Mouse (Mus musculus) heart, postnatal 25 days (tissue): ENCODE measurements around the gene Sass6. TPM values are rescaled to one million over a fixed set of nuclear protein-coding genes. Genes with fewer than 3 reads are reported as not detected.
"Not testable (repeated sequence)": the region's sequence is repeated elsewhere in the genome, so short reads cannot be mapped to it uniquely, and the experiment has no call there.

Experiments used
- DNase-seq: peaks from one replicate; pipeline ENCODE4 v3.0.0; 2022; ENCODE audit warnings: low spot score
- intact Hi-C: fragments of 180-260 bp; cut with DNase I; formaldehyde crosslinking; loops from one replicate; pipeline ENCODE4 v1.15.1; 2025
- total RNA-seq, 2 experiments: library from RNA; stranded (reverse); gene quantifications; 2 replicates each; pipeline ENCODE4 v1.2.3; 2021

Gene Sass6
- total RNA-seq, 2 experiments from 2014 or later, result 2.1 to 2.4 TPM

DNA sequence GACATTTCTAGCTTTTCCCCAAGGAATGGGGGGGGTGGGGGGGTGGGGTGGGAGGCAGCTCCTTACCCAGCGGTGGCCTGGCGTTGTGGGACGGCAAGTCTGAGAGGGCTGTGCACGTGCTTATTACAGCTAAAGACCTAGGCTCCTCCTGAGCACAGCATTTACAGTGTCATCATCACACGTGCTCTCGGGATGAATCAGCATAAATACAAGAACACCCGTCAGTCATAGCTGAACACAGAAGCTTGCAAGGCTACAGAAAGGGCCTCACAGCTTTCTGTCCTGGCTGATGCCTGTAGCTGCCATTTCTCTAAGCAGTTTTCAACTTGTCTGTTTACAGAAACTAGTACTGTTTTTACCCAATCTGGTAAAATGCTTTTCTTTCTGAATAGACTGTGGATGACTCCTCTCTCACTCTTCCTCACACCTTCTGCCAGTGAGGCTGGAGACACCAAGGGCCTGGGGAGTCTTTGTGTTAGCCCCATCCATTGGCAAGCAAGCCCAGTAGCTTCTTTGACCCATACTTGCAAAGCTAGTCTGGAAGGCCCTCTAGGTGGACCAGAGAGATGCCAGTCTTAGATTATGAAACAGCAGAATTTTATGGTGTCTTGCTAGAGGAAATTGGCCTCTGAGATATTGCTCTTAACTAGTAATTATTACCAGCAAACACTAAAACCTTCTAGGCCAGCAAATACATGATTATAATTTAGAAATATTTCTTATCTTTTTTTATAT, 26.0 kb downstream of the Sass6 start:
- intact Hi-C loops, result no loop called here
- no peak for DNase-seq

DNA sequence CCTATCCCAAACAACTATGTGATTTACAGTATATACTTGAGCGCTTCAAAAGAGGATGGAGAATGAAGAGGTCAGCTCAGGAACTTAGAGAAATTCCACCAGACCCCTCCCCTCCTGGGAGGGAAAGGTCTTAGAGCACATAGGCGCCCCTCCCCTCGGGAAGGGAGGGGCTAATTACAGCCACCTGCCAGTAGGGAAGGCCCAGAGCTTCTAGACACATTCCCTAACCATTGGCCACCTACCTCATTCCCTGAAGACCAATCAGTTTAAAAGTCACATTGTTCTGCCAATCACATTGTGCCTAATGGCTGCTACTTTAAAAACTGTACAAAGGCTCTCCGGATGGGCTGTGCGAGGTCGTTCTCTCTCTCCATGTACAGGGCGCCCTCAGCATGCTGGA, 27.9 kb downstream of the Sass6 start:
- intact Hi-C loops, result no loop called here
- no peak for DNase-seq

DNA sequence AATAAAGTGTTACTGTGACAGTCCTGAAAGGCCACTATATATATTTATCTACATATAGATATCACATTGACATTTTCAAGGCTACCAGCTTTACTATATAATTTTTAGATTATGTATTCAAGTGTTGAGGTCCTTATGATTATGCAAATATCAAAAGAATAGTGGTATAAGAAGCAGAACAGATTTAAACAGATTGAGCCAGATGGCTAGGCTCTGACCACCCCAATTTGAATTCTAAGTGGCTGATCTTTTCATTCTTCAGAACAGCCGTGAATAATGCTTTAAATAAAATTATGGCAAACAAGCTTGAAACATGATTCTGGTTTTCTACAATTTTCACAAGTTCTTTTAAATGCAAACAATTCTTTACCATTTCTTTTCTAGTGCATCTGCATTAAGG, 36.7 kb downstream of the Sass6 start:
- intact Hi-C loops, result no loop called here
- DNase-seq, result no peak

DNA sequence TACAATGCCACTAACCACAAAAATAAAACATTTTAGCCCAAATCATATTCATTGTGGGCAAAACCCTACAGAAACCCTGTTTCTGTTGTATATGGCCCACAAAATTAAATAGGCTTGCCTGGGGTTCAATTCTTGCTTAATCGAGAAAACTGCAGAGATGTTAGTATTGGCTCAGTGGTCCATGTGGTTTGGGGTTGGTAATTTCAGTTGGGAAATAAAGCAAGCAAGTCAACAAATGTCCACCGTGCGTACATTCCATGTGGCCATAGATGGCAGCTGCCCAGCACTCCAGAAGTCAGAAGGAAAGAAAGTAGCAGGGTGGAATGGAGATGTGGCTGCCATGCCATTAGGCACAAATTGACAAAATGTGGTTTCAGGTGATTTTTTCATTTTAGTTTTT, 38.2 kb downstream of the Sass6 start:
- no peak for DNase-seq
- intact Hi-C loops, result no loop called here

DNA sequence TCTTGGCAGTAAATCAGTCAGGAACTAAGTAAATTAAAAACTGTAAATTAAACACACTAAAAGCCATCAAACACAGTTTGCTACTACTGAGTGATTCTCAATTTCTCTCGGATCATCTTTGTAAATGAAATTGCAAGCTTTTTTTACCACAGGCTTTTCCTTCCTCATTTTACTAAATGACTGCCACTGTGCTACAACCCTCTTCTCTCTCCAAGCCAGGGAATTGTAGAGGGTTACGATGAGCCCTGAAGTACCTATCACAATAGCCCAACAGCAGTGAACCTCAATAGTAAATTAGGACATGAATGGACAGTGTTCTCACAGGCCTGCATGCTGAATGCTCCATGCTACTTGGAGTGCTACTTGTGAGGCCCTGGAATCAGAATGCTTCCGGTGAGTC, 39.3 kb downstream of the Sass6 start:
- intact Hi-C loops, result no loop called here
- DNase-seq, result no peak

DNA sequence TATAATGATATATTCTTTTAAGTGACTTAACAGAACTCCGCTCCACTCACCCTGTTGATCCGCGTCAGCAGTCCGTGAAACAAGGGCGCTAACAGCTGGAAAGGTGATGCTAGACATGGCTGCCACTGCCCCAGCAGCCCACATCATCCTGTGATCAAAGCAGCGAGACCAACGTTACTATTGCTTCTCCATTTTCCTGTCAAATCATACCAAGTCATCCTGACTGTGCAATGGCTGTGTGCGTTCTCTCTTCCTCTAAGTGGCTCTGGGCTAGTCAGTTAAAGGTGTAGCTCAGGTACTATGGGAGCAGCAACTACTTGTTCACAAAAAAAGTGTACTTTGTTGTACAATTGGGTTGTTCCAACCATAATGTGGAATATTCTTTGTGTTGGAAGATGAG, 40.1 kb downstream of the Sass6 start:
- intact Hi-C loops, result no loop called here
- DNase-seq, result no peak

DNA sequence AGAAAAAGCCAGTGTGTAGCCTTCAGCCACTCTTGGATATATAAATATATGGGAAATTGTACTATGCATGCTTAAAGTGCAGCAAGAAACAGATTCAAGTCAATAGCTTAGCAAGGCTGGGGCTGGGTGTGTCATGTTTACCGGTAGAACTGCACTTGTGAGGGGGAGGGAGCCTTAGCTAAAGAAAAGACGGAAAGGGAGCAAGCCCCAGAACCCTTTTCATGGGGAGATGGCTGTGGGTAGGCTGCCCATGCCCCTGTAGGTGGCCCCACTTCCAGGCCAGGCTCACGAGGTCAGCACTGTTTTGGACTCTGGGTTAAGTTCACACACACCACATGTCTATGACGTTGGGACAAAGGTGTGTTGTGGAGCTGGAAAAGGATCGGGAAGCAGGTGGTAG, 41.0 kb downstream of the Sass6 start:
- no peak for DNase-seq
- intact Hi-C loops, result no loop called here

DNA sequence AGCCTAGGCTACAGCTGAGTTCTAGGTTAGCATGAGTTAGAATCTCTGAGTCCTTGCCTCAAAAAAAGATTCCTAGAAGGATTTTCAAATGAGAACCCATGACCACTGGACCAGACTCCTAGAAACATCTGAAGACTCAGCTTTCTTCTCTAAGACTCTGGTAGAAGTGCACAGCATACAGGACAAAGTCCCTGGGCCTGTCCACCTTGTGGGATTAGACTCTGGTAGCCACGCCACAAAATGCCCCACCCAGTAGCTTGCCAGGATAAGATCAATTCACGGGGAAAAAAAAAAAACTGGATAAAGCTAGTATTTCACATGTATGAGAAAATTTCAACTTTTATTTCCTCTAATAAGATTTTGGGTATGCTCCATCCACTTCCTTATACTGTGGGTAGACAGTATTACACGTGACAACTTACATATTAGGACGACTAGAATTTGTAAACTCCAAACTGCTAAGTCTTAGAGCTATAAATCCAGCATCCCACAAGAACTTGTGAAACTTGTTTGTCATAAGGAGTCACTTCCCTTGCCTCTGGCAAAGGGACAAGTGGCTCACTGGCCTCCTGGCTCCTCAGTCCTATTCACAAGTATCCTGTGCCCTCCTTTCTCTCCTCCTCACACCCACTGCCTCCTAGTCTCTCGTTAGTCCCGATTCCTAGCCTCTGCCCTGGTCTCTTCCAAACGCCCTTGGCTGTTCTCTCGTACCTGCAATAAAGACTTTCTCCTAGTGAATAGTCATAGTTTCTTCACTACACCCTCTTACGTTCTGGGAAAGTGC, 43.1 kb downstream of the Sass6 start:
- intact Hi-C loops, result no loop called here

DNA sequence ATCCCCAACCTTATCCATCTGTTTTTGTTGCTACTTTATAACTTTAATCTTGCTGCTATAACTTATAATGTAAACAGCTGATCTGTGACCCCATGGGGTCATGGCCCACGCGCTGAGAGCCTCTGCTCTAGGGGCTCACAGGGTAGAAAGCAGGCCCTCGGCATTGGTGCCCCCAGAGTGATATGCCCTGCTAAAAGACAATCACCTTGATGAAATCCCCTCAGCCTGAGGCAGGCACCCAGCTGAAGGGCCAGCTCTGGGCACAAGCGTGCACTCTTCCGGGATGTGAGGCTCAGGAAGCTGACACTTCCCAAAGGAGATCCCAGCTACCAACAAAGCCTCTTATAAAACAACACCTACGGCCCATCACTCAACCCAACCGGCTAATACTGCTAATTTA, 43.8 kb downstream of the Sass6 start:
- no peak for DNase-seq
- intact Hi-C loops, result no loop called here

More for the DNA sequence above, 43.1 kb downstream of the Sass6 start:
- no peak for DNase-seq

DNA sequence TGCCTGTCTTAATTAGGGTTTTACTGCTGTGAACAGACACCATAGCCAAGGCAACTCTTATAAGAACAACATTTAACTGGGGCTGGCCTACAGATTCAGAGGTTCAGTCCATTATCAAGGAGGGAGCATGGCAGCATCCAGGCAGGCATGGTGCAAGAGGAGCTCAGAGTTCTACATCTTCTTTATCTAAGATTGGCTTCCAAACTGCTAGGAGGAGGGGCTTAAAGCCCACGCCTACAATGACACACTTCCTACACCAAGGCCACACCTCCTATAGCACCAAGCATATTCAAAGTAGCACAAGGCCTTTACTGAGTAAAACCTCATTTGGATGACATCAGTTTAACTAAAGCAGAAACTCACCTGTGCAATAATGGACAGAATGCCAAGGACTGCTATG, 45.2 kb downstream of the Sass6 start:
- DNase-seq, result no peak
- intact Hi-C loops, result loop anchor here (2.0 kb wide), 1 partner anchor 21 kb away; no protein-coding TSS in a partner anchor

DNA sequence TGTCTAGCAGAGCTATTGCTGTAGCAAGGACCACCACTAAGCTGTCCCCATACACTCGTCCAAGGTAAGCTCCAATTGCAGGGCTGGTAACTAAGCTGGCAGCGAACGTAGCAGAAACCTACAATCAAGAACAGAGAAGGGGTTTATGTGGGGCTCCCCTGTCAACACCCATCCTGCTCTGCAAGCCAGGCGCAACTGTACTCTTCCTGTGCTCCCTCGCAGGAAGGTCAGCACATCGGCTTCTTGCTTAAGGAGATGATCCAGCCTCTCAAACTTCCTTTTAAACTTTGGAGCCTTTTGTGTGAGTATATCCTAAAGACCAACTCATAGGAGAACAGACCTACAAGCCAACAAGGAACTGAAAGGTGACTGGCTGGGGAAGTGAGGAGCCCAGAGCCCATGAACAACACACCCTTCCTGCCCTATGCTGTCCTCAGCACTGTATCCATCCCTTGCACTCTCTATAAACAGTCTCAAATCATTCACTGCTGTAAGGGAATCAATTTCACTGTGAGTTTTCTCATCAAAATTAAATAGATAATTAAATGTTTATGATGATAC, 47.1 kb downstream of the Sass6 start:
- DNase-seq, result no peak
- intact Hi-C loops, result loop anchor here (2.0 kb wide), 1 partner anchor 19 kb away; no protein-coding TSS in a partner anchor

DNA sequence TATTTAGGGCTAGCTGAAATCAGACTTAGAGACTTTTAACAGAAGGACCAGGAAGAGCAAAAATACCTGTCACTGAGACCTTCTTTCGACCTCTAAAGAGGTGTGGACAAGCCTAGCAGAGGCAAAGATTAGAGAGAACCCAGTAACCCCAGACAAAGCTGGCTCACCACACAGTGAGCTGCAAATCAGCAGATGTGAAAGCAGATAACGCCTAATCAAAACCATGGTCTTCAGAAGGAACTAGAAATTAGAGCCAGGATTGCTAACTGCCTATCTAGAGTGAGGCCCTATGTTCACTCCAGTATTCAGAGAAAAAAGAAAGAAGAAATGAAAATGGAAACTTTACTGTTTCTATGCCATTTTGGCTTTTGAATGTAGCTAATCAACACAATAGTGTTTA, 47.6 kb downstream of the Sass6 start:
- intact Hi-C loops, result no loop called here
- DNase-seq, result no peak

DNA sequence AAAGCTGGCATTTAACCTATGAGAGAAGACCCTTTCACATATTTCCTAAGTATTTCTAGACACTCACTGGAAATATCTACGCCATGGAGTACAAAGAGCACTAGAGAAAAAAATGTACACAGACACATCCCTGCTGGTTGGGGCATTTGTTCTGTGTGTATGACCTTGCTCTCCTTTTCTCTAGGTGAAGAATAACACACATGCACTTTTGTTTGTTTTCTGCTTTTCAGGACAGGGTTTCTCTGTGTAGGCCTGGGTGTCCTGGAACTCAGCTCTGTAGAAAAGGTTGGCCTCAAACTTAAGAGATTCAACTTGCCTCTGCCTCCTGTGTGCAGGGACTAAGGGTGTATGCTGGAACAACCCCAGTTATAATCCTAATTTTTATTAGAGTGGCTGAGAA, 51.6 kb downstream of the Sass6 start:
- no peak for DNase-seq
- intact Hi-C loops, result no loop called here

DNA sequence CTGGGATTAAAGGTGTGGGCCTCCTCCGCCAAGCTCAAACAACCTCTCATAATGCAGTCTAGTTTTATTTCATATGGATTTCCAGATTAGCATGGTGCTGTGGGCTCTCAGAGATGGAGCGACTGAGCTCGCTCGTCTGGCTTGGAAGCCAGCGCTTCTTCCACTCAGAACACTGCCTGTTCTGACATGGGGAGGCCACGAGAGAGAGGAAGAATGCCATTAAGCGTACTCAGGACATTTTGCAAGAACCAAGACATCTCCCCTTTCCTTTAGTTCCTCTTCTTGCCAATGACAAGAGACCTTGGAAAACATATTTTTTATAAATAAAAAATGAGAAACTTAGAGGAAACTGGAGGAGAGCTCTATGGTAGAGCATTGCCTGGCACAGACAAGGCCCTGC, 54.0 kb downstream of the Sass6 start:
- DNase-seq, result no peak
- intact Hi-C loops, result no loop called here

DNA sequence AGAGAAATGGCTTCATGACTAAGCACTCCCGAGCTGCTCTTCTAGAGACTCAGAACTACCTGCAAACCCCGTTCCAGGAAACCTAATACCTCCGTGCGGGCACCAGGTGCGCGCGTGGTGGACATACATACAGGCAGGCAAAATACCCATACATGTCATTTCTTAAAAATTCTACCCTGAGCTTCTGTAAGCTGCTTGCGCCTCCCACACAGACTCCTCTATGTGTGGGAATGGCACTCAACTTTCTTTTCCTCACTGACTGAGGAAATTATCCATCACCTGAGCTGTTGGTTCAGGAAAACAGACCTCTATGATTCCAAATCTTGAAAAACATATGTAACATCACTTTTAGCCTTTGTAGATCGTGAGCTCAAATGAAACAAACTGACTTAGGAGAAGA, 55.9 kb downstream of the Sass6 start:
- no peak for DNase-seq
- intact Hi-C loops, result no loop called here

DNA sequence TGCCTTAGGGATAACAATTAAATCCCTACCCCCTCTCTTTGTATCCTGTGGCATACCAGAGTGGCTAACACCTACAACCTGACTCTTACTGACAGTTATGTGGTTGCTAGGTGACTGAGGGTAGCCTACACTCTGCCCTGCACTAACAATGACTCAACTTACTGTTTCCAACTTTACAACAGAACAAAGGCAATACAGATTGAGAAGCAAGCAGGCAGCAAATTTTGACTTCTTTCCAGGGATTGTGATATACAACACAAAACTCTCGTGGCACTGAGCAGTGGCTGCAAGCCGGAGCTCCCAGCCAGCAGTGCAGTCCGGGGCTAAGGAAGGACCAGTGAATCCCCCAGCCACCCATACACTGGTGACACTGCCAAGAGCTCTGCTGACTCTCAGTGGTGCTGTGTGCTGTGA, 57.3 kb downstream of the Sass6 start:
- intact Hi-C loops, result no loop called here
- no peak for DNase-seq

DNA sequence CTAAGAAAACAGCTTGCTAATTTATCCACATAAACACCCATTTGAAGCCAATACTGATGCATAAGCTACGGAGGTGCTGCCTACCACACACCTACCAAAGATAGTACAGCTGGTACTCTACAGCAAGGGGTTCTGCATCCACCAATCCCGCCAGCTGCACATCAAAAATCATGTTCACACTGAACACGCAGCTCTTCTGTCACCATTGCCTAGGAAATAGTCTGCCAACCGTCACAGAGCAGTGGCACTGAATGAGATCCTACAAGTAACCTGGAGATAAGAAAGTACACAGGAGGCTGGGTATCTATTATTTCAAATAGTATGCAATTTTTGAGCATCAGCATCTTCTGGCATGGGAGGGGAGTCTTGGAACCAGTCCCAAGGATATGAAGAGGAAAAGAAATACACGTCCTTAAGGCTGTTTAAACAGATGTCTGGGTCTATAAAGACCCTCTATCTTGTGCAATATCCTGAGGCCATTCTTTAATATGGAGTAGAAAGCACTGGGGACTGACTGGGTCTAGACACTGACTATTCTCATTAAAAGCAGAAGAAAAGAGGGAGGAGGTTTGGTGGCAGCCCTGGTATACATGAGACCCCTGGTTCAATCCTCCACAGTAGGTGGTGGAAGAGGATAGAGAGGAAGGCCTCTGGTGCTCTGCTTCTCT, 58.6 kb downstream of the Sass6 start:
- intact Hi-C loops, result no loop called here
- no peak for DNase-seq

DNA sequence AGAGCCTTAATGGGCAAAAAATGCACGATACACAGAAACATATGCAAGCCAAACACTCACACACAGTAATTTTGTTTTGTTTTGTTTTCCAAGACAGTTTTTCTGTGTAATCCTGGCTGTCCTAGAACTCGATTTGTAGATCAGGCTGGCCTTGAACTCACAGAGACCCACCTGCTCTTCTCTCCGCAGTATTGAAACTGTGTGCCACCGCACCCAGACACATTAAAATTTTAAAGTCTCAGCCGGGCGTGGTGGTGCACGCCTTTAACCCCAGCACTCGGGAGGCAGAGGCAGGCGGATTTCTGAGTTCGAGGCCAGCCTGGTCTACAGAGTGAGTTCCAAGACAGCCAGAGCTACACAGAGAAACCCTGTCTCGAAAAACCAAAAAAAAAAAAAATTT, 59.3 kb downstream of the Sass6 start:
- intact Hi-C loops, DNase-seq: not testable (repeated sequence)

DNA sequence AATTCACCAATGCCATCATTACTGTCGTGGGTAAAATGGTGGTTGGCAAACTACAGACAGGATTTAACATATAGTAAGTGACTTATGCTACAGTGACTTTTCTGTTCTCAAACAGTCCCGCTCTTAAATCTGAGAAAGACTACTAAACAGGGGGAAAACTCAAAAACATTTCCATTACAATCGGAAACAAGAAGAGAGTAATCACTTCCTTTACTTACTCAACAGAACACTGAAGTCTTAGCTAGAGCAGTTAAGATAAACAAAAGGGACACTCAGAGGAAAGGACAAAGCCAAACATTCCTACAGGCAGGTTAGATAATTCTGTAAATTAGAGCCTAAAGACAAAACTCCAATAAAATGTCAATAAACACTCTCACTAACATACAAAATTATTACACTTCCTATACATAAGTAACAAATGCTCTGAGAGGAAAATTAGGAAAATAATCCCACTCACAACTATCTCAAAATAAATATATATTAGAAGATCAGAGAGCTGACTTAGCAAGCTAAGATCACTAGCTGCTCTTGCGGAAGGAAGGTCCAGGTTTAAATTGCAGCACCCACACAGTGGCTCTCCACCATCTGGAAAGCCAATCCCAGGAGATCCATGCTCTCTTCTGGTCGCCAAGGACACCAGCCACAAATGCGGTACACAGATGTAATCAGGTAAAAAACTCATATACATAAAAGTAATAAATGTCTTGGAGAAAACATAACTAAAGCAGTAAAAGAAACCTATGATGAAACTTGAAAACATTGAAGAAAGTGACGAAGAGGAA, 61.6 kb downstream of the Sass6 start:
- DNase-seq, result no peak
- intact Hi-C loops, result no loop called here
